Mouse (Mus musculus) midbrain, embryonic 14.5 days (tissue): ENCODE measurements around the gene Ikzf3. TPM values are rescaled to one million over a fixed set of nuclear protein-coding genes. Genes with fewer than 3 reads are reported as not detected.

Experiments used
- ATAC-seq: fragments of 200-750 bp; cut with Nextera tagmentation; 2 replicates; pipeline ENCODE4 v1.8.0; 2017; ENCODE audit warnings: moderate number of reproducible peaks, moderate library complexity; ENCODE audit not compliant: low FRiP score, low TSS enrichment
- DNase-seq: peaks from one replicate; pipeline ENCODE4 v3.0.0-alpha.2; 2015
- H3K27ac ChIP-seq: fragments of 300-500 bp; sonication (generic); replicated peaks from 2 replicates; pipeline ENCODE4 v1.5.1; 2014; ENCODE audit warnings: mild to moderate bottlenecking, low read depth, low read length, moderate library complexity
- H3K27me3 ChIP-seq: fragments of 300-500 bp; sonication (generic); 2 replicates; pipeline ENCODE4 v1.6.1; 2014; ENCODE audit warnings: low read length, control low read depth, mixed read lengths; ENCODE audit not compliant: control insufficient read depth, insufficient read depth
- H3K36me3 ChIP-seq: fragments of 300-500 bp; sonication (generic); 2 replicates; pipeline ENCODE4 v1.6.1; 2014; ENCODE audit warnings: low read length, control low read depth; ENCODE audit not compliant: control insufficient read depth, insufficient read depth
- H3K4me1 ChIP-seq: fragments of 300-500 bp; sonication (generic); 2 replicates; pipeline ENCODE4 v1.6.1; 2014; ENCODE audit warnings: mild to moderate bottlenecking, antibody characterized with exemption, low read length, control low read depth; ENCODE audit not compliant: control insufficient read depth, insufficient read depth
- H3K4me2 ChIP-seq: fragments of 300-500 bp; sonication (generic); 2 replicates; pipeline ENCODE4 v1.6.1; 2014; ENCODE audit warnings: mild to moderate bottlenecking, low read length, moderate library complexity
- H3K4me3 ChIP-seq: fragments of 300-500 bp; sonication (generic); replicated peaks from 2 replicates; pipeline ENCODE4 v1.5.1; 2014; ENCODE audit warnings: low read depth, low read length
- H3K9ac ChIP-seq: fragments of 300-500 bp; sonication (generic); replicated peaks from 2 replicates; pipeline ENCODE4 v1.6.1; 2014; ENCODE audit warnings: mild to moderate bottlenecking, low read length, moderate library complexity
- H3K9me3 ChIP-seq: fragments of 300-500 bp; sonication (generic); 2 replicates; pipeline ENCODE4 v1.6.1; 2016; ENCODE audit warnings: low read length, control low read depth, mixed read lengths; ENCODE audit not compliant: control insufficient read depth
- WGBS: fragments of 180-500 bp; shearing (Covaris S2); extraction: QIAGEN DNeasy Blood & Tissue Kit; methylation state at CpG from one replicate; pipeline ENCODE4 v1.1.7; 2014; 5-methylcytosine and 5-hydroxymethylcytosine counted together
- polyA plus RNA-seq: library from polyadenylated mRNA; unstranded; fragments of >200 nt; fragmentation: Nextera tagmentation; extraction: Ambion mirVana; gene quantifications from 2 replicates; pipeline ENCODE4 v1.2.1, GENCODE M21; 2014

Ikzf3 gene
- polyA plus RNA-seq, 1 experiment from 2014 or later: not detected

DNA sequence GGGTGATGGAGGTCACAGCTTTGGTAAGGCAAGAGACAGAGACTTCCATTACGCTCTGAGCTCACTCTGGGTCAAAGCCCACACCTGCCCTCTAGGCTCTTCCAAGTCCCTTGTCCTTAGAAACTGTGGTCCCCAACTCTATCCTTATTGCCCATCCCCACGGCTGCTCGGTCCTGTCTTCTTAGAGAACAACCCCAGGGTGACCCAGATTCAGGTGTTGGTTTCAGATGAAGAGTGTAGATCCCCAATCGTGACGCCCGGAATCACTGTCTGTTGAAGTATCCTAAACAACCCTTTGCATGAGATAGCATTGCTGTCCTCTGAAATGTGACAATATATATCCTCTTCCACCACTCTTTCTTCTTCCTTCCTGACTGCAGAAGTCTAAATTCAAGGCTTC lies 83.6 kb downstream of the Ikzf3 start:
- H3K4me1 ChIP-seq: peaks cover 6% of the 10 kb centered on the region; the same call in 1 of the 2 replicates
- no peaks in the 10 kb centered on the region for H3K36me3 ChIP-seq
- no peak overlapping the region for H3K27ac ChIP-seq
- no peak overlapping the region for H3K9ac ChIP-seq
- no peaks in the 10 kb centered on the region for H3K9me3 ChIP-seq
- DNase-seq (no peak), ATAC-seq (no peak)
- H3K4me3 ChIP-seq: no peak overlapping the region
- H3K27me3 ChIP-seq: peaks cover 22% of the 10 kb centered on the region
- 95% methylated on average over 6 of the region's 6 CpGs for WGBS
- H3K4me2 ChIP-seq: no peak overlapping the region

- no peak overlapping the region for H3K9ac ChIP-seq
These were observed 84.6 kb downstream of the Ikzf3 start for GRCm38 (mm10) chr11:98461109-98461720.

GRCm38 (mm10) chr11:98459860-98460259 lies 86.0 kb downstream of the Ikzf3 start:
- 86% methylated on average over 9 of the region's 9 CpGs for WGBS
- DNase-seq (no peak), ATAC-seq (no peak)
- Histone ChIP-seq H3K27ac (no peak overlapping the region), H3K27me3 (peaks cover 22% of the 10 kb centered on the region), H3K9me3 (no peaks in the 10 kb centered on the region), H3K9ac (no peak overlapping the region), H3K4me2 (no peak overlapping the region), H3K4me1 (peaks cover 9% of the 10 kb centered on the region; the same call in 1 of the 2 replicates), H3K36me3 (no peaks in the 10 kb centered on the region), H3K4me3 (no peak overlapping the region)

More at GRCm38 (mm10) chr11:98461109-98461720, 84.6 kb downstream of the Ikzf3 start:
- no peak for ATAC-seq
- no peak for DNase-seq
- WGBS: 65% methylated on average over 6 of the region's 6 CpGs
- peaks cover 9% of the 10 kb centered on the region; the same call in 1 of the 2 replicates for H3K4me1 ChIP-seq
- H3K4me2 ChIP-seq: no peak overlapping the region
- no peak overlapping the region for H3K4me3 ChIP-seq
- H3K27ac ChIP-seq: no peak overlapping the region
- H3K36me3 ChIP-seq: no peaks in the 10 kb centered on the region
- H3K9me3 ChIP-seq: no peaks in the 10 kb centered on the region
- H3K27me3 ChIP-seq: peaks cover 22% of the 10 kb centered on the region

DNA sequence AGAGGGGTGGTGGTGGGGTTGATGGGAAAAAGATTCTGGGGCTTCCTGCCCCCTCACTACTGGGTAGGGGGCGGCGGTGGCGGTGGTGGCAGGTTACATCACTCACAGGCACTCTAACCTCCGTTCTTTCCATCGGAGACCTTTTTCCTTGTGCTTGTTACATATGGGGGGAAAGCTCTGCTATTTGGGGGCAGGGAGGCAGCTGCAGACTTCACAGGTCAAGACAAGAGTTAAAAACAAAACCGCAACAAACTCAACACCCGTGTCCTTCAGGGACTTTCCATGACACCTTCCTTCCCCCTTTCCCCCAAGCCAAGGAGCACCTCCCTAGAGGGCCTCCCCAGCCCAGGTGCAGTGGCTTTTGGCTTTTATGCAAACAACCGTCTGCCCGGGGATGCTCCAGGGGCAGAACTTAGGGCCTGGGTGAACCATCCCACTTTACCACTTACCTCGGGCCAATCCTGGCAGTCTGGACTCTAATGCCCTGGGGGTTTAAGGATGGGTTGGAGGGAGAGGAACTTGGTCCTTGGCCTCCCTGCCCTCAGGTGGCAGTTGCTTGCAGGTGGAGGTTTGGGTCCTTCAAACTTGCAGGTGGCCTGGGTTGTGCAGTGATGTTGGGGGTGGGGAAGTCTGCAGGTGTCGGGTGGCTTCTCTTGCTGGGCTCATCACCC lies 86.6 kb downstream of the Ikzf3 start:
- no peak for ATAC-seq
- H3K27me3 ChIP-seq: peaks cover 22% of the 10 kb centered on the region
- no peak overlapping the region for H3K27ac ChIP-seq
- H3K4me3 ChIP-seq: no peak overlapping the region
- no peaks in the 10 kb centered on the region for H3K9me3 ChIP-seq
- no peak overlapping the region for H3K9ac ChIP-seq
- peaks cover 9% of the 10 kb centered on the region; the same call in 1 of the 2 replicates for H3K4me1 ChIP-seq
- no peak overlapping the region for H3K4me2 ChIP-seq
- no peak for DNase-seq
- no peaks in the 10 kb centered on the region for H3K36me3 ChIP-seq
- 26% methylated on average over 11 of the region's 11 CpGs for WGBS

- Histone ChIP-seq H3K4me1 (peaks cover 9% of the 10 kb centered on the region; the same call in 1 of the 2 replicates), H3K9me3 (no peaks in the 10 kb centered on the region), H3K27me3 (peaks cover 22% of the 10 kb centered on the region), H3K4me2 (peak overlapping the region; percentile 65), H3K4me3 (peak overlapping the region; percentile 54), H3K36me3 (no peaks in the 10 kb centered on the region), H3K27ac (peak overlapping the region; percentile 81; the same call in 1 of the 2 replicates), H3K9ac (peak overlapping the region; percentile 64)
- ATAC-seq (peak; percentile 18; the same call in 1 of the 2 replicates), DNase-seq (peak; percentile 56)
- 3% methylated on average over 24 of the region's 30 CpGs for WGBS
These were observed 87.5 kb downstream of the Ikzf3 start for GRCm38 (mm10) chr11:98458121-98458990.

GRCm38 (mm10) chr11:98457367-98458120 lies 88.3 kb downstream of the Ikzf3 start:
- Histone ChIP-seq H3K4me1 (peaks cover 9% of the 10 kb centered on the region; the same call in 1 of the 2 replicates), H3K27me3 (peaks cover 22% of the 10 kb centered on the region), H3K27ac (peak overlapping the region; percentile 81), H3K9ac (peak overlapping the region; percentile 64), H3K36me3 (no peaks in the 10 kb centered on the region), H3K9me3 (no peaks in the 10 kb centered on the region), H3K4me2 (peak overlapping the region; percentile 65), H3K4me3 (peak overlapping the region; percentile 54)
- WGBS: under 1% methylated on average over 58 of the region's 64 CpGs
- DNase-seq: peak; percentile 95
- peak; percentile 83 for ATAC-seq

DNA sequence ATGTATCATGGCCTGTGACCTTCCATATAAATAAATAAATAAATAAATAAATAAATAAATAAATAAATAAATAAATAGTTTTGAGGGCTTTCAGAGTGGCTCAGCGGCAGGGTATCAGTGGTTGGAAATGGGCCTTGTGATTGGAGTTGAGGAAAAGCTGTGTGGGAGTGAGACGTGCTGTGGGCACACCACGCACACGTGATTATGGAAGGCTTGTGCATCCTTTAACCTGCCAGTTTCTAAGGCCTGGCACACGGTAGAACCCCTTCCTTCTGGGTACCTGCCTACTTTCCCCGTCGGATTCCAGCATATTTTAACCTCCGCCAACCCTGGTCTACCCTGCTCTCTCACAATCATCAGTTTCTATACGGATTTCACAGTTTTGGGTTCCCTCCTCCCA lies 88.9 kb downstream of the Ikzf3 start:
- H3K27me3 ChIP-seq: peaks cover 22% of the 10 kb centered on the region
- peak overlapping the region; percentile 54 for H3K4me3 ChIP-seq
- H3K4me1 ChIP-seq: peaks cover 9% of the 10 kb centered on the region; the same call in 1 of the 2 replicates
- ATAC-seq (peak; percentile 38; the same call in 1 of the 2 replicates), DNase-seq (no peak)
- peak overlapping the region; percentile 64 for H3K9ac ChIP-seq
- WGBS: 26% methylated on average over 9 of the region's 9 CpGs
- H3K4me2 ChIP-seq: peak overlapping the region; percentile 65
- peak overlapping the region; percentile 81 for H3K27ac ChIP-seq
- no peaks in the 10 kb centered on the region for H3K36me3 ChIP-seq
- no peaks in the 10 kb centered on the region for H3K9me3 ChIP-seq

DNA sequence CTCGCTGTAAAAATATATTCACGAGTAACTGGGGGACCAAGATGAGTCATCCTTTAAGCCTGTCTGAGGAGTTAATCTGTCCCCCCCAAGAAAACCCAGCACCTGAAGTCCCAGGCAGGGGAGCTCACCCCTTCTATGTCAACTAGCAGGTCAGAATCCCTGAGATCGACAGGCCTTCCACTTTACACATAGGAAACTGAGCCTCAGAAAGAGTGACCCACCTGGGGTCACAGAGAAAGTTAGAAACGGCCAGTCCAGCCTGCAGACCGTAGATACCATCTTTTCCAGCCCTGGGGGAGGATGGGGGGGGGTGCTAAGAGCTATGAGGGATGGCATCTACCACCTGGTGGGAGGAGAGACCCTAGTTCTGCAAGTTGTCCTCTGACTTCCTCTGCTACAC lies 89.3 kb downstream of the Ikzf3 start:
- WGBS: 79% methylated on average over 5 of the region's 5 CpGs
- no peak overlapping the region for H3K4me2 ChIP-seq
- no peak for ATAC-seq

More for the DNA sequence above, 89.3 kb downstream of the Ikzf3 start:
- H3K4me3 ChIP-seq: no peak overlapping the region; the same call in 1 of the 2 replicates
- peaks cover 22% of the 10 kb centered on the region for H3K27me3 ChIP-seq
- H3K4me1 ChIP-seq: peaks cover 9% of the 10 kb centered on the region; the same call in 1 of the 2 replicates
- H3K9ac ChIP-seq: no peak overlapping the region
- DNase-seq: no peak
- H3K27ac ChIP-seq: no peak overlapping the region
- no peaks in the 10 kb centered on the region for H3K36me3 ChIP-seq
- H3K9me3 ChIP-seq: no peaks in the 10 kb centered on the region
